8 mouse cellular contexts compared by ENCODE assay signal in genomic region chr12:69447962-69448767, GRCm38 (mm10).
A peak's percentile ranks its signal among the peaks of the same experiment; 100 is the strongest.
DNase-seq lines count a peak whose midpoint lies in the region; ATAC-seq lines count a peak whose summit lies in the region.

No protein-coding gene starts in this region.

- H3K27me3 ChIP-seq in heart, embryonic 16.5 days (ENCODE audit: control insufficient read depth, insufficient read depth, low read length) = no peaks in the 10 kb centered on the region
- no peaks in the 10 kb centered on the region for H3K27me3 ChIP-seq in limb, embryonic 12.5 days

- peak overlapping the region; percentile 53 for H3K4me2 ChIP-seq in heart, embryonic 16.5 days (ENCODE audit: low read depth, low read length)
- H3K4me2 ChIP-seq in limb, embryonic 12.5 days = no peak overlapping the region

- DNase-seq in layer of hippocampus, adult 9-11 months = peak; percentile 70
- no peak for DNase-seq in layer of hippocampus, postnatal 10 days (ENCODE audit: low spot score in 2 of 2)
- peak; percentile 83 for DNase-seq in NIH3T3 (ENCODE audit: low read depth)
- peak; percentile 77 to 86 for DNase-seq in monocyte, adult 2 months (ENCODE audit: low read depth in 1 of 2, low spot score in 2 of 2)
- DNase-seq in urinary bladder, postnatal 36 days (ENCODE audit: low spot score in 2 of 2) = peak; percentile 46
- DNase-seq in layer of hippocampus, adult 8-10 months (ENCODE audit: low spot score in 2 of 2) = no peak

- H3K4me1 ChIP-seq in heart, embryonic 16.5 days (ENCODE audit: control insufficient read depth, insufficient read depth, low read length) = peaks cover 20% of the 10 kb centered on the region
- peaks cover 28% of the 10 kb centered on the region for H3K4me1 ChIP-seq in limb, embryonic 12.5 days (replicated peaks)

- H3K9me3 ChIP-seq in heart, embryonic 16.5 days (replicated peaks; ENCODE audit: control insufficient read depth, low read length) = peaks cover 3% of the 10 kb centered on the region; the same call in 1 of the 2 replicates
- no peaks in the 10 kb centered on the region for H3K9me3 ChIP-seq in limb, embryonic 12.5 days

- 0 out of 2 replicates have a peak, but pooled peaks have one; percentile 34 for ATAC-seq in heart, embryonic 16.5 days (replicated peaks; ENCODE audit: extremely low read depth, insufficient read depth, low FRiP score)
- ATAC-seq in limb, embryonic 12.5 days (ENCODE audit: insufficient number of reproducible peaks, insufficient read depth, low FRiP score, low TSS enrichment, low read depth) = no peak

- H3K9ac ChIP-seq in heart, embryonic 16.5 days (ENCODE audit: low read length) = peak overlapping the region; percentile 58
- H3K9ac ChIP-seq in limb, embryonic 12.5 days (replicated peaks) = no peak overlapping the region

- H3K36me3 ChIP-seq in heart, embryonic 16.5 days (ENCODE audit: control insufficient read depth, insufficient read depth) = no peaks in the 10 kb centered on the region
- no peaks in the 10 kb centered on the region for H3K36me3 ChIP-seq in limb, embryonic 12.5 days

- WGBS in heart, embryonic 16.5 days = 49% methylated on average over 14 of the region's 14 CpGs
- WGBS in limb, embryonic 12.5 days = 57% methylated on average over 14 of the region's 14 CpGs

- peak overlapping the region; percentile 31 for H3K4me3 ChIP-seq in heart, embryonic 16.5 days (ENCODE audit: low read length)
- H3K4me3 ChIP-seq in limb, embryonic 12.5 days (replicated peaks) = no peak overlapping the region

- peak overlapping the region; percentile 84 for H3K27ac ChIP-seq in heart, embryonic 16.5 days (ENCODE audit: low read length)
- peak overlapping the region; percentile 83; the same call in 1 of the 2 replicates for H3K27ac ChIP-seq in limb, embryonic 12.5 days

Comparison
In these comparisons a context has a peak if more than half of its experiments do, and no peak if none do; other contexts are left out.
1. DNase-seq: peak in layer of hippocampus, adult 9-11 months (single experiment), NIH3T3 (single experiment), monocyte, adult 2 months (2 of 2) and urinary bladder, postnatal 36 days (2 of 2); none in layer of hippocampus, postnatal 10 days (0 of 2) and layer of hippocampus, adult 8-10 months (0 of 2).